Mouse (Mus musculus): Measurements from ENCODE around the gene Parp6.

Gene Parp6

DNA sequence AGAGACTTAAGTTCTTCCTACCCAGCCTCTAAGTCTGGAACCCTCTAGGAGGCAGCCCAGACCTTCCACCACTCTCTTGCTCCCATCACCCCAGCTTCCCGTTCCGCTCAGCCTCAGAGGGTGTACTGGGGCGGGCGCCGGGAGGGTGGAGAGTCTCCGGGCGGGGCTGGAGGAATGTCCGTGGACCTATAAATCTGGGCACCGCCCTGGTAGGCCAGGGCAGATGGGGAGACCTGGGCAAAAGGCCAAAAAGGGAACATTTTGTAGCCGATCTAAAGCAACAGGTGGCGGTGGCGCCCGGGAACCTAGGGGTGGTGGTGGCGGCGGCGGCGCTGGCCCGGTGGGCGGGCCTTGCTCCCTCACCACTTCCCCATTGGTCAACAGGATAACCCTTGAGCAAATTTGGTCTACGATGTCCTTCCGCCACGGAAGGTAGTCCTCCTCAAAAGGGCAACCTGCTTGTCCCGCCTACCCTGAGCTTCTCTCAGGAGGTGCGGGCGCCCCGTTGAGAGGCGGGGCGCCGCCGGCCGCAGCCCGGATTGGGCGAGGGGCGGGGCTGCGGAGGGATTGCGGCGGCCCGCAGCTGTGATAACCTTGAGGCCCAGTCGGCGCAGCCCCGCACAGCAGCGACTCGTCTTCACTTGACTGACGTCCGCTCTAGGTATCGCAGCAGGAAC is 39.0 kb downstream of the Parp6 start, which contains the start of gene Pkm:
TSS of gene Pkm (plus strand) at position 411 of the 677 bp plus-strand sequence.
- peak; percentile 95 for DNase-seq (ENCODE audit: low read depth)

DNA sequence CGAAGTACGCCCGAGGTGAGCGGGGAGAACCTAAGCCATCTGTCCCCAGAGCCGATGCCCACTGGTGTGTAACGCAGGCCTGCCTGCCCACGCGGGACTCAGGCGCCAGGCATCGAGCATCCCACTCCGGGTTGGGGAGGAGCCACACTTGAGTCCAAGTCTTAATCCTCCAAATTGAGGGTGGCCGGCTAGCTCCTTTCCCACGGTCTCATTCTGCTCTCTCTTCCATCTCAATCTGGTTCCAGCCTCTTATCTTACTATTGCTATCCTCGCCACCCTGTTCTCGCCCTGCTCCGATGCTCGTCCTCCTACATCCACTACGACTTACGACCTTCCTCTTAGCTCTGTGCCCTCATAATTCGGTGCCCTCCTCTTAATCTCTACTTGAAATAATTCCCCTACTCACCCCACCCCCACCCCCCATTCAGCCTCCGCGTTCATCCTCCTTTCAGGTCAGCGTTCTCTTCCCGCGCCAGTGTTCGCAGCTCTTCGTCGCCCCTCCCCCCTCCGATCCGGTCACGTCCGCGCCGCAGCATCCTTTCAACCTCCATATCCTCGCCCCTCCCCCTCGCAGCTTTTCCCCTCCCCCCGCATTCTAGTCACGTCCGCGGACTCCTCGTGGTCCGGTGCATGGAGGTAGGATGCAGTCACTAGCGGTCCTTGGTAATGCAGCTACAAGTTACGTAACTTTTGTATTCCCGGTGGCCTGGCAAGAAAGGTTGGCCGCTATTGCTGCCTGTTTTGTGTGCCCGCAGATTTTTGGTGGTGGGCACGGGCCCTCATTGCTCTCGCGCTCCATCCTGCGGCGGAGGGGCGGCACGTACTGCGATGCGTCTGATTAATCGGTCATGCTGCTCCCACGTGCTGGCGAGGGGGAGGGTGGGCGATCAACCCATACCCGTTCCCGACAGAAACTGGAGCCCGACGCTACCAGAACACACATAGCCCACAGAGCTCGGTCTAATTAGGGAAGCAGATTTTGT is 39.8 kb downstream of the Parp6 start:
- no peak for DNase-seq (ENCODE audit: low read depth)

DNA sequence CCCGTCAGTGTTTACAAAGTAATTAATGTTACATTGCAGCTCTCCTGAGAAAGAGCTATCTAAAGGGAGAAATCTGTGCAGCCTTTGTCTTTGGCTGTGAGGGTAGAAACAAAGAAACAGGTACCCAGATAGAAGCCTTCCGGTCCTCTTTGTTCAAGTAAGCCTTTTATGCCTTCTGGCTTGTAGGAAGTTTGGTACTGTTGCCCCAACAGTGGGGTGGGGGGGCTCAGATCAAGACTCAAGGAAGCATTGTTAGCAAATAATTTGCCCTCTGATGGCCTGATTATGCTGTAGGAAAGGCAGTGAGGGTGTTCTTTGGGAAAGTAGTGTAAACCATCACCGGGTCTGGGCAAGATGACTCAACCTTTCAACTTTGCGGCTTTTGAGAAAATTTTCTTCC is 41.1 kb downstream of the Parp6 start:
- DNase-seq (ENCODE audit: low read depth), result no peak

DNA sequence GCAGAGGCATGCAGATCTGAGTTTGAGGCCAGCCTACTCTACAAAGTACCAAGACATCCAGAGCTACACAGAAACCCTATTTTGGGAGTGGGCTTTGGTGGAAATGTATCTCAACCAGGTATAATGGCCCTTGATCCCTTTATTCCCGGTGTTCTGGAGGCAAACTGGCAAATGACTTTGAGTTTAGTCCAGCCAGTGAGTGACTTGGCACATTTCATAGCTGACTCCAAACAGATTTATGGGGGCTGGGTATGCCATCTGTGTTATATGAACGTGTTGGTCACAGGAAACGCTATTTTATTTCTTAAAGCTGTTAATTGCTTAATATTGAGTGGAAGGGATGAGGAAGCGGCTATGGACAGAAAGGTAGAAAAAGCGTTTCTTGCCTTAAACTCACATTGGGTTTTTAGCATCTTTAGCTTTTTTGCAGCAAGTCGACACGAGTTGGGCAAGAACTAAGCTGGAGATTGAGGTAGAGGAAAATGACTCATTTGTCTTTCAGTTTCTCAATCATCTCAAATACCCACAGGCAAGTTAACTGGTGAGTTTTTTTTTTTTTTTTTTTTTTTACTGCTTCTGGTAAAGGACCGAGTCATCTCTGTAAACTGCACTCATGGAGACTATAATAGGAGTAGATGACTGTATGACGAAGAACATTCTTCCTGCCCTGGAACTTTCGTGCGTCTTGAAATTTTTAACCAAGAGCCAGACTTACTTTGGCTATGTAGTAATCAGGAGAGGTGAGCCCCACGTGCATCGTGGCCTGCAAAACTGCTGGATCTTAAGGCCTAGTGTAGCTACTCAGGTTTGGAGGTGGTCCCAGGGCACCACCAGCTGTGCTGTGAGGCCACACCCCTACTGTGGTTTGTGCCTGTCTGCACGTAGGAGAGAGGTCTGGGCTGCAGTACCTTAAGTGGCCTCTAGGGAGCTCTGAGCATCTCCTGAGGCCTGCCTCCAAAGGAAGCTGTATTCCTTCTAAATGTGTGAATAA is 42.2 kb downstream of the Parp6 start:
- peak; percentile 84 for DNase-seq (ENCODE audit: low read depth)

DNA sequence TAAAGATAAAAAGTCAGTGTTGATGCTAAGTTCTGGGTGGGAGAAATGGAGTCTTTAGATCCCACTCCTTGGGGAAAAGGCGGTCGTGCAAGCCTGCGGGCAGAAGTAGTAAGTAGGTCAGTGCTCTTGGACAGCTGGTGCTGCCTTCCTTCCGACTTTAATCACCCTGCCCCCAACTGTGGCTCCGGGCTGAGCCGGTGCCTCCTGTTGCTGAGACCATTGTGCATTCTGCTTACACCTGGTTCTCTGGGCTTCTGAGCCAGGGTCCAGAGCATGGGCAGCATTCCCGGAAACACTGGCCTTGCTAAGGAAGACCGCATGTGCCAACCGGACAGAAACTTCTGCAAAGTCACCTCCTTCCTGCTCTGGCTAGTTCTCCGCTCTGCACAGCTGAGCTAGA is 43.3 kb downstream of the Parp6 start:
- DNase-seq (ENCODE audit: low read depth), result no peak

DNA sequence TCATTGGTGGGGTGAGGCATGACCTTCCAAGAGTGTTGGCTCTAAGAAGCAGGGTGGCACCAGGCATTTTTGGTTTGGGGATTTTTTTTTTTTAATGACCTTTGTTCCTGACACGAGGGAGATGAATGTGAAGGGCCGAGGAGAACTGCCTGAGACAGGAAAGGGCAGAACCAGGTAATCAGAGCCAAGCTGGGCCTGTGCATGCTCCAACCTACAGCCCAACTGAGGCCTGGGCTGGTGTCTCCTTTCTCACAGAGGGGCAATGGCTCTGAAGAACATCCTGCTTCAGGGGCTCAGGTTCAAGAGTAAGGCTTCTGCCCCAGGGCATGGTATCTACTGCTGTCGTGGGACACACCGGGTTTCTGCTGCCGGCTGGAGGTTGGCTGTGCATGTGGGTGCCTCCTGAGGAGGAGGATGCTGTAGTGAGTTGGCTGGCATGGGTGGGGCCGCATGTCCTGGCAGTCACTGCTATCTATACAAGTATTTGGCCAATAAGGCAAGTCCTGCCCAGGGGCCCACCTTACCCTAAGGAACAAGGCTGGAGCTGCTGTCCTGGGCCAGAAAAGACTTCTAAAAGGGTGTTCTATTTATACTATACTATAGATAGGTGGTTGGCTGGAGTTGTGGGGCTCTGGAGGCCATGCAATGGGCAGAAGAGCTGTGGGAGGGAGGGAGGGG is 44.4 kb downstream of the Parp6 start:
- no peak for DNase-seq (ENCODE audit: low read depth)

DNA sequence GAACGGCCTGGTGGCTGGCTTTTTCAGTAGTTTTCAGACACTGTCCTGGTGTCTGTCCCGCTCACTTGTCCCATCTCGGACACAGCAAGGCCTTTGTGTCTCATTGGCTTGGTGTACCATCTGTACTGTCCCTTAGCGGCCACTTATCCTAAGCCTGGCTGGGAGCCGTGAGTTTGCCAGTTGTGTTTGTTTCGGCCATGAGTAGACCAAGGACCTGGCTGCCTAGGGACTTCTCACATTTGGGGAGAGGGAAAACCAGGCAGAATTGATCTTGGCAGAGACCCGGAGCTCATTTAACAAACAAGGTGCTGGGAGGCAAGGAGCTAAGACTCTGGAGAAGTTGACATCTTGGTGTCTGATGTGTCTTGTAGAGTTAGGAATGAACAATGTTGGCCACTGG is 46.1 kb downstream of the Parp6 start:
- DNase-seq (ENCODE audit: low read depth), result no peak

DNA sequence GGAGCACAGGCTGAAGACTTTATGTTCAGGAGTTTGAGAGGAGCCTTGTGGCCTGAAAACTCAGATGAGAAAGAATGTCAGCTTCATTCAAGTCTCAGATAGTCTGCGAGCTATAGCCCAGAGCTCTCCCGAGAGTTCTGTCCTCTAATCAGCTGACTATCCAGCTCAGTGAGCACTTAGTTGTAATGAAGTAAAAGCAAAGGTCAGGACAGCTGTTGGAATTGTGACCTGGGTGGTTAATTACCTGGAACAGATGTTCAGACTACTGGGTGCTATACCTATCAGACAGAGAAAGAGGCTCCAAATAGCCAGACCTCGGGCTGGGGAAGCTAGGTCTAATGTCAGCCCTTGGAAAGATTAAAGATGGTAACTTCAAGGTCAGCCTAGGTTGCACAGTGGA is 46.9 kb downstream of the Parp6 start:
- DNase-seq (ENCODE audit: low read depth), result no peak

DNA sequence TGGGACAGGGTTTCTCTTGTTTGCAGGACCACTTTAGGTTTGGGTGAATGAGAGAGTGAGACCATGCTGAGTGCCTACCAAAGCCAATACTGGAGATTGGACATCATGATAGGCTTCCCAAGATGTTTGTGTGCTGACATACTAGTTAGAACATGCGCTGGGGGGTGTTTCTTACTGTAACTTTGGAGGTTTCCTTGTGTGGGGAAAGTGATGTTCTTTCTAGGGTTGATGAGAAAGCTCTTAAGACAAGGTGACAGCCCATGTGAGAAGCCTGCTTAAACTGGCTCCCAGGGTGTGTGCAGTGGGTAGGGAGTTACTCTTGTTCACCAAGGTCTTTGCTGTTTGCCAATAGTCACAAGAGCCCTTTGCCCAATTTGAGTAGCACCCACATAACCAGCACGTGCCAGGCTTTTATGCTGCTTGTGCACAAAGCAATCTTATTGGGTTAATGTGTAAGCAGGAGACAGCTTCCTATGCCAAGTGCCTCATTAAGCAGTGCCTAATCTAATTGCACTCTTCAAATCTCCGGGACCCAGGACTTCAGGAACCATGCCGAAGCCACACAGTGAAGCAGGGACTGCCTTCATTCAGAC is 47.7 kb downstream of the Parp6 start:
- no peak for DNase-seq (ENCODE audit: low read depth)

DNA sequence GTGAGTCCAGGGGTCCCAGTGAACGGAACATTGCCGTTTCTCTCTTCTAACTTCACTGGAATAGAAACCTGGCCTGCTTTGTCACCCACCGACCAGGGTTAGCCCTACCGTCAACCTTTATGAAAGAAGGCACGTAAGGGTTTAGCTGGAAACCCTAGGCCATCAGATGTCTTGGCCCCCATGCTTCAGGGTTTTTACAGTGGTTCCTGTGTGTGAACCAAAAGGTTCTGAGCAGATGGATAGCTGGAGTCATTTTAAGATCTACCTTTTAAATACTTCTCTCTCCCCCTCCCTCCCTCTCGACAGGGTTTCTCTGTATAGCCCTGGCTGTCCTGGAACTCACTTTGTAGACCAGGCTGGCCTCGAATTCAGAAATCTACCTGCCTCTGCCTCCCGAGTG is 48.9 kb downstream of the Parp6 start:
- no peak for DNase-seq (ENCODE audit: low read depth)

DNA sequence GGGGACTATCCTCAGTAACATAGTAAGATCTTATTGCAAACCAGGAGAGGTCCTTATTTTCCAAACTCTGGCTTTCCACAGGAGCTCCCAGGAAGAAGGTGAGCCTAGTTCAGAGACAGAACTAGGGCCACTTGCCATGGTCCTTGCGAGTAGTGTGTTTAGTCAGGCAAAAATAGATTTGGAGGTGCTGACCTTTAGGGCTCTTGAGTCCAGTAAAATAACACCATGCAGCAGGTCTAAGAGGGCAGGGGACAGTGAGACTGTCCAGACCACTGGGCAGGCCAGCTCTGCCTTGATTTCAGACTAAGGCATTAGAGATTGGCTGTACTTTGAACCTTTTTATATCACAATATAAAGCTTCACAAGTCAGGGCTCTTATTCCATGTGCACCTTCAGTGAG is 49.7 kb downstream of the Parp6 start:
- DNase-seq (ENCODE audit: low read depth), result no peak

DNA sequence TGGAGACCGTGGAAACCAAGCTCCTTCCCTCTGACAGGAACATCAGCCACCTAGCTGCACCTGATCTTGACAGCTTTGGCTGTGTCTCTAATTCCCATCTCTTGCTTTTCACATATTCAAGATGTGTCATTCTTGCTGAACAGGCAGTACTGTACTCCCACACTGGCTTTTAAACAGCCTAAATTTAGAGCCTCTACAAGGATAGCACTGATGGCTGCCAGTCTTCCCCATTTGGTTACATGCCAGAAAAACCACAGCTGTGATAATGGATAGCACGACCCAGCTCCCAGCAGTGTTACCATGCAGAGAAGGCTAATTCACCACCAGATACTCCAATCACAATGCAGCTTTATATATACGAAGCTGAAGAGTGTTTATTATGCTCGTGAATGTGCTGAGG is 50.2 kb downstream of the Parp6 start:
- DNase-seq (ENCODE audit: low read depth), result no peak

DNA sequence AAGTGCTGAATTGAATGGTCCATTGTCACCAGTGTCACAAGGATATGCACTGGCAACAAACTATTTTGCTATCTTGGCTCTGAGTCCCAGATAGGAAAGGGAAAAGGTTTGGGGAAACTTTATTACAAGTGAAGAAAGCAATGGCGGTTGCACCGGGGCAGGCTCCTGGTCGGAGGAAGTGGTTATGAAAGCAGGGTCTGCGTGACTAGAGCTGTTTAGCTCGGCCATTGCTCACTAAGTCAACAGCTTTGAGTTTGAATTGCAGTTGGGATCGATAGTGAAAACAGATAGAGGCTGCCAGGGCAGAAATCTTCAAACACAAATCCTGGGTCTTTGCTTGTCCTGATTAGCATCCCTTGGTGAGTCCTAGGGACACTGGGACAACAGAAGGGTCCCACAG is 50.8 kb downstream of the Parp6 start:
- DNase-seq (ENCODE audit: low read depth), result no peak

DNA sequence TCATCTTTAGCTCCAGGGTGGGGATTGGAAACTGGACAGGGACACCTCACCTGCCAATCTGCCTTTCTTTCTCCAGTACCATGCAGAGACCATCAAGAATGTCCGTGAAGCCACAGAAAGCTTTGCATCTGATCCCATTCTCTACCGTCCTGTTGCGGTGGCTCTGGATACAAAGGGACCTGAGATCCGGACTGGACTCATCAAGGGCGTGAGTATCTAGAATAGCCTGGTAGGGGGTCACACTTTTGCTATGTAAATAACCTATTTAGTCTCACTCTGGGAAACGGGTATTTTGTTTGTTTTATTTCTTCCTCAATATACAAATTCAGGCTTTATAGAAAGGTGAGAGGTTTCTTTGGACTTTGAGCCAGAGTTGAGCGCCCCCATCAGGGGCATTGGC is 51.4 kb downstream of the Parp6 start:
- DNase-seq (ENCODE audit: low read depth), result no peak

DNA sequence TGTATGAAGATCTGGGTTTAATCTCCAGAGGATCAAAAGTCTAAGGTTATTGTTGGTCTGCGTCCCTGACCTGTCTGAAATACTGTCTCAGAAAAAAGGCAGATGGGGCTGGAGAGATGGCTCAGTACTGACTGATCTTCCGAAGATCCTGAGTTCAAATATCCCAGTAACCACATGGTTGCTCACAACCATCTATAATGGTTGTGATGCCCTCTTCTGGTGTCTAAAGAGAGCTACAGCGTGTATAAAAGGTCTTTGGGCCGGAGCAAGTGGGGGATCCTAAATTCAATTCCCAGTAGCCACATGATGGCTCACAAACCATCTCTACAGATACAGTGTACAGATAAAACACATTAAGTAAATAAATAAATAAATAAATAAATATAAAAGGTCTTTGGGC is 52.1 kb downstream of the Parp6 start:
- DNase-seq (ENCODE audit: low read depth), result no peak

DNA sequence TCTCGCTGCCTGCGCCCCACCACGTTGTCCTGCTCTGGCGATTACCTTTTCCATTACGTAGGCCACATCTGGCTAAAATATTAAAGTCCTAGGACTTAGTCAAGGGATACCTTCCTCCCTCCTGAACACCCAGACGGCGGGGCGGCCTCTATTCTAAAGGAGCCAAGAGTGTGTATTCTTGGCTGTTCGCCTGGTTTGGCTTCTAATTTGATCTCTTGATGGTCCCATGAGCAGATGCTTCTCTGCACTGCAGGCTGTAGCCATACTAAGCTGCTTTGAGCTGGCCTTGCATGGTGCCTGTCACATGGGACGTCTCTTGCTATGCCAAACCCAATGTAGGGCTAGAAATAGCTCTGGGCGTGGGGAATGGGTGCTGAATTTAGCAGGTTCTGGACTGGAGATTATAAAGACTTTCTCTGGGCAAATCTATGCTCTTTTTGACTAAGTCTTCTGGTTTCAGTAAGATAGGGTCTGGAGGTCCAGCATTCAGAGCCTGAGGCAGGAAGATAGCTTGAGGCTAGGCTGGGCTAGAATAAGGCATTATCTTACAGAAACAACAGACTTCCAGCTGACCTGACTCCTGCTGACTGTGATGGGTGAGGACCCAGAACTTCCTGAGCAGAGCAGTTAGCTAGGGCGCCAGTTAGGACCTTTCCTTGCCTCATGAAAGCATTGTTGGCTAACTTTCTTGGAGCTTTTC is 55.3 kb downstream of the Parp6 start:
- DNase-seq (ENCODE audit: low read depth), result no peak

DNA sequence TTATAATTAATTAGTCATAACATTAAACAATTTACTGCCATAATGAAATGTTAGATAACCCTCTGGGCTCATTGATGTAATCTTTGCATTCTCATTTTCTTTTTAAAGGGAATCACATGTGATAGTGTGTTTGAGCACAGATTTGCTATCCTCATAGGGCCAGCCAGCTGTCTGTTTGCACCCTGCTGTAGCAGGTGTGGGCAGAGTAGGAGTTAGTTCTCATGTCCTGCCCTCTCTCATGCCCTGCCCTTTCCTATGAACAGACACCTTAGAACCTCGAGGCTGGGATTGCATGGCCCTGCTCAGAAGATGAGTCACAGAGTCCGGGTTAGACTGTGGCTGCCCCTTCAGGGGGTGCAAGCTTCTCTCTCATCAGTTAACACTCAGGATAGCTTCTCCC is 56.3 kb downstream of the Parp6 start:
- DNase-seq (ENCODE audit: low read depth), result no peak

DNA sequence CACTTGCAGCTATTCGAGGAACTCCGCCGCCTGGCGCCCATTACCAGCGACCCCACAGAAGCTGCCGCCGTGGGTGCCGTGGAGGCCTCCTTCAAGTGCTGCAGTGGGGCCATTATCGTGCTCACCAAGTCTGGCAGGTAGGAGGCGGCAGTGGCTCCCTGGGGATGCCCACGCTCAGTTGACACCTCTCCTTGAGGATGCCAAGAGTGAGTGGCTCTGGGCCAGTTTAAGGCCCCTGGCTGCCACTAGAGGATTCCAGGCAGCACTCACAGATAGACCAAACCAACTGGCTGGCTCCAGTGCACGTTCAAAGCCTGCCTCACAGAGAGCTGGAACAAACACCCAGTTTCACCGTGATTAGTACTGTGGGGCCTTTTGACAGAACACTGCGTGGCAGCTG is 58.5 kb downstream of the Parp6 start:
- no peak for DNase-seq (ENCODE audit: low read depth)

DNA sequence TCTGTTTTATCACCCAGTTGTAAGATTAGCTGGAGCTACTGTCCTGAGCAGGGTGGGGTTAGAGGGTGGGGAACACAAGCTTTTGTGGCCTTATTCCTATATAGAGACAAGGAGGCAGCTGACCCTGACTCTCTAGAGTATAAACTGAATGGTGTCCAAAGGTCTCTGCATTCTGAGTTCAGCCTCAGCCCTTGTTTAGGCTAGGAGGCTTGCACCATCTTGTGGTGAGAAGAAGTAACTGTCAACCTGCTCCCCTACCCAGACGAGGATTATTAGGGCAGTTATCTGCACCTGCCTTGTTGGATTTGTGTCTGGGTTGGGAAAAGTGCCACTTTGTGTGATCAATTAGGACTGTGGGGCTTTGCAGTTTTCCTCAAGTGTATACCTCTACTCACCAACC is 61.2 kb downstream of the Parp6 start:
- no peak for DNase-seq (ENCODE audit: low read depth)

DNA sequence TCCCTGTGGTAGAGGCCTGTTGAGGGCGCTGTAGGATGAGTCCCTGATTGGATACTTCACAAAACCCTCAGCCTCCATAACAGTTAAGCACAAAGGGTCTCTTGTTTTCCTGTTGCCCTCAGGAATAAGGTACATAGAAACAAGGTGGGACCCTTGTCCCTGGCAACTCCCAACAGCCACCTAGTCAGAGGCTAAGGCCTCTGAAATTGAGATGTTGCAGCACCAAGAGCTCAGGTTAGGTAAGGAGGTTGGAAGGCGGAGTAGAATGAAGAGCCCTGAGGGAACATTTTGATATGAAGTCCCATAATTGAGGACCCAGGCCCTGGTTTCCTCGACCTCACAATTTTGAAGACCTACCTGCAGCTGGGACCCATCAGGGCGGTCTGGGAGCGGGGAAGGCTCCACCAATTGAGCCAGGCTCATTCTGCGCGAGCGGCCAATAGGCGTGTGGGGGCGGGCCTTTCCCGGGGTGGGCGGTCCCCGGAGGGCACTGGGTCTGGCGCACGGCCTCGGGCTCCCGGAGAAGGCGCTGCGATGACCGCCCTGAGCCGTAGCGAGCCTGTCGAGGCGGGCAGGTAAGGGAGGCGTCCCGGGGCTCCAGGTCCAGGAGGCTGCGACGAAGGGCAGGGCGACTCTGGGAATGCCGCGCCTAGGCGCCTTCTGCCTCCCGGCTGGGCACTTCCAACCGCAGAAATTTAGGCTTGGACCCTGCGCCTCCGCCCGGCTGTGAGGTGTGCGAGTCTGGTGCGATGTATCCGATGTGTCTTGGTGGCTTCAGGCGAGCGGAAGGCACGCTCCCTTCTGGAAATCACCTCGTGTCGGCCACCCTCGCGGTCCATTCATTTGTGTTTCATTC is 62.8 kb downstream of the Parp6 start, which contains the start of gene Gramd2:
TSS of gene Gramd2 (plus strand) at position 467 of the 856 bp plus-strand sequence.
- DNase-seq (ENCODE audit: low read depth), result no peak
